Mouse (Mus musculus) embryonic stem cell, embryonic (primary cell): ENCODE data around the gene Gm8356.
"Not testable (repeated sequence)": the region's sequence is repeated elsewhere in the genome, so short reads cannot be mapped to it uniquely, and the experiment has no call there.

Source experiments
- CTCF ChIA-PET, 4 experiments: fragments of 300-600 bp in 2 of 4; fragments of 350-600 bp in 2 of 4; sonication (Branson Sonifier 250); formaldehyde crosslinking; loops; one replicate each; lab custom pipeline; 2022; ENCODE audit warnings: inconsistent platforms in 2 of 4; lab: Charles Lee
- POLR2A ChIA-PET, 4 experiments: fragments of 300-600 bp in 2 of 4; fragments of 350-600 bp in 2 of 4; sonication (Branson Sonifier 250); formaldehyde crosslinking; loops; one replicate each; lab custom pipeline; 2022; ENCODE audit warnings: antibody characterized with exemption in 4 of 4, inconsistent platforms in 1 of 4; lab: Charles Lee

Gm8356 gene

GRCm38 (mm10) chr14:6537190-6537589, at the start of gene Gm8356:
Gene Gm8356, minus strand, starts transcription at chr14:6537290.
- POLR2A ChIA-PET, CTCF ChIA-PET: not testable (repeated sequence)

GRCm38 (mm10) chr14:6486331-6486730, 50.8 kb downstream of the Gm8356 start:
- POLR2A ChIA-PET, CTCF ChIA-PET: not testable (repeated sequence)

- POLR2A ChIA-PET, CTCF ChIA-PET: not testable (repeated sequence)
Measured at GRCm38 (mm10) chr14:6485541-6485940, 51.5 kb downstream of the Gm8356 start.

- CTCF ChIA-PET, POLR2A ChIA-PET: not testable (repeated sequence)
Measured at GRCm38 (mm10) chr14:6482126-6482525, 55.0 kb downstream of the Gm8356 start.
